Mouse (Mus musculus) C2C12 (cell line): ENCODE data around the gene Mcu.

Experiments
- CEBPB ChIP-seq: IDR thresholded peaks from one replicate; pipeline ENCODE4 v1.6.1; 2011; ENCODE audit warnings: low read depth, mild to moderate bottlenecking, control low read depth, moderate library complexity
- CTCF ChIP-seq: IDR thresholded peaks from one replicate; pipeline ENCODE4 v1.5.1; 2011; ENCODE audit not compliant: control insufficient read depth, insufficient read depth, insufficient read length
- MAX ChIP-seq: IDR thresholded peaks from one replicate; pipeline ENCODE4 v1.6.1; 2011; ENCODE audit warnings: mild to moderate bottlenecking, control low read depth
- MYOG ChIP-seq: IDR thresholded peaks from one replicate; pipeline ENCODE4 v1.6.1; 2011; ENCODE audit not compliant: control insufficient read depth, insufficient read length; ENCODE audit errors: extremely low read depth
- USF1 ChIP-seq: IDR thresholded peaks from one replicate; pipeline ENCODE4 v1.6.1; 2011; ENCODE audit warnings: low read depth, mild to moderate bottlenecking, control low read depth, moderate library complexity

DNA sequence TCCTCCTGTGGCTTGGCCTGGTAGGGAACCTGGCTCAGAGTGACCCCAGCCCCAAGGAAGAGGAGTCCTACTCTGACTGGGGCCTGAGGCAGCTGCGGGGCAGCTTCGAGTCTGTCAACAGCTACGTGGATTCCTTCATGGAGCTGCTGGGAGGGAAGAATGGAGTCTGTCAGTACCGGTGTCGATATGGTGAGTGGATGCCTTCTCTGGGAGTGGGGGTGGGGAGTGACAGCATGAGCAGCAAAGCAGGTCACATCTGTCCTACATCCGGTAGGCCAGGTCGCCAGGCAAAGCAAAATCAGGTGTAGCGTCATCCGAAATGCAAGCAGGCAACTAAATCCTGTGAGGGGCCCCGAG is 212.7 kb downstream of the Mcu start:
- no peak for TF ChIP-seq CTCF
- TF ChIP-seq MYOG: no peak
- TF ChIP-seq CEBPB: no peak
- TF ChIP-seq MAX: no peak
- TF ChIP-seq USF1: no peak
